Mouse (Mus musculus) retina, postnatal 1 day (tissue): ENCODE data around the gene Slc27a1.

Source experiments
- DNase-seq: peaks from one replicate; pipeline ENCODE4 v3.0.0-alpha.2; 2012

Slc27a1 gene

DNA sequence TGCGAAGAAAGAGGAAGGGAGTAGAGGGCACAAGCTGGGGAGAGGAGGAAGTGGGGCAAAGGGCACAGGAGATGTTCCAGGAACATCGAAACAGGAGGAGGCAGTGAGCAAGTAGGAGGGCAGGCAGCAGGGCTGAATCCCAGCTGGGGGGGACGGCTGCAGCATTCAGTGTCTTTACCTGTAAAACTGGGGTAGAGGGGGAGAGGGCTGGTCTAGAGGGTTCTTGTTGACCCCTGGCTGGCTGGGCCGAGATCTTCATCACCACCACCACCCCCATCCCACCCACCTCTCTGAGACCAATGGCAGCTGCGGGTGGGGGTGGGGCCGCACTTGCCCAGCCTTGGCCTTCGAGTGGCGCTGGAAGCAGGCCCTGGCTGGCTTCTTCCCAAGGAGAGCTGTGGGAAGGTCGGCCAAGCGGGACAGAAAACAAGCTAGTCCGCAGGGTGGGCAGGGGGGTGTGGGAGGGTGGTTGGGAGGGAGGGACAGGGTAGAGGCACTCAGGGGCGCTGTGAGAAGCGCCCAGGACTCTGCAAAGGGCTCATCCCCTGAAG is at the start of gene Slc27a1:
Gene Slc27a1 (plus strand): TSS at position 496 of the 551 bp plus-strand sequence.
- DNase-seq, result peak; percentile 60

GRCm38 (mm10) chr8:71519037-71519825 is 49.5 kb upstream of the Slc27a1 start:
- DNase-seq, result peak; percentile 81

DNA sequence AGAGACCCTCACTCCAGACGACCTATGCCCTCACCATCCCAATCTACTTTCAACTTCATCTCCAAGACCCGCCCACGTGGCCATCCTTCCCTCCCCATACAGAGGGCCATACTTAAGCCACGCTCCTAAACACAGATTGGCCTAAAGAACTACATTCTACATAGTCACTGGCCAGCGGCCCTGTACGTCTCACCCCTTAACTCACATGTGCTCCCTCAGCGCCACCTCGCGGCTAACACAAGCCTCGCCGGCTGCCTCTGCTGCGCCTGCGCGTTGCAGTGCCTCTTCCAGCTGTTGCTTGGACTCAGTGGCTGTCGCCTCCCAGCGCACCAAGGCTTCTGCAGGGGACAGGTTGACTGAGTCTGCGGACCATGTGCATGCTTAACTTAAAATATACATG is 47.0 kb upstream of the Slc27a1 start:
- peak; percentile 95 for DNase-seq

DNA sequence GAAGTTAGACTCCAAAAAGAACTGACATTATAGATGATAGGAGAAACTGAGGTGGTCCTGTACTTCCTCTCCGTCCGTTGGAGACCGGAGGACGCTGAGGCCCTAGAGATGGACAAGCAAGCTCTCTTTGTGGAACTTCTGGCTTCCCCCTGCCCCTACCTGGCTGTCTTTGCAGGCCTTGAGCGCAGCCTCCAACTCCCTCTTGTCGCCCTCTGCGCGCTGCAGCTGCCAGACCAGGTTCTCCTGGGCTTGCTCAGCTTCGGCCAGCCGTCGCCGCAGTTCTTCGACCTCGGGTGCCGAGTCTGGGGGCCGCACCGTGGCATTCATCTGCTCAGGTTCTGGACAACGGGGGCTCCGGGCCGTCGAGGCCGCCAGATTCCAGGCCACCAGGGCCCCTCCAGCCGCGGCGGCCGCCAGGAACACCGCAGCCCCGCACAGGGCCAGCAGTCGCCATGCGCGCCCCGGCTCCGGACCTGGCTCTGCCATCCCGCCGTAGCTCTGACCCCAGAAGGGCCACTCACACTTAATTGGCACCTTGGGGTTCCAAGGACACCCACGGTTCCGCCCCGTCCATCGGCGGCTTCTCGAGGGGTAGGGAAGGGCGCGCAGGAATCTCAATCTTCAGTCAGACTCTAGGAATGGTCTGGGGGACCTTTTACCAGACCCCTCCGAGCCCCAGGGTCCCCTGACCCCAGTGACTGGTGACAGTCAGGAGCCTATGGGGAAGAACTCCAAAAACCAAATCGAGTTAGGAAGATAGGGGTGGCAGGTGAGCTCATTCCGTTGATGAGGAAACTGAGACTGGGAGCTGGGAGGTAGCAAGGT is 43.2 kb upstream of the Slc27a1 start, which contains the start of gene Ccdc194:
Gene Ccdc194 (minus strand): TSS at position 486 of the 825 bp plus-strand sequence.
- DNase-seq, result no peak

DNA sequence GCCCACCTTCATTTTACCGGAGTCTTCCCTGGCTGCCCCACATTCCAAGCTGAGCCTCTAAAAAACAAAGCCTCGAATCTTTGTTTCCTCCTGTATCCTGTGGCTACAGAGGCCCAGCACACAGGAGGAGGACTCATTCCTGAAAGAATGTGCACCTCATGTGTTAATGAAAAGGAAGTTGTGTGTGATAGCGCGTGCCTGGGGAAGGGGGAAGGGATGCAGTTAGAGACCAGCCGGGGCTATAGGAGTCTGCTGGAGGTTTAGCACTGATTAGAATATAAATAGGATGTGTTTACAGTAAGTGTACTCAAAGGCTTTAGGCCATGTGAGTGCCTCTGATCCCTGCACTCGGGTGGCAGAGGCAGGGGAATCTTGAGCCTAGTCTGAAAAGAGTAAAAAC is 42.4 kb upstream of the Slc27a1 start:
- DNase-seq, result no peak

- DNase-seq, result no peak
These were observed 41.4 kb upstream of the Slc27a1 start for GRCm38 (mm10) chr8:71527162-71527870.

DNA sequence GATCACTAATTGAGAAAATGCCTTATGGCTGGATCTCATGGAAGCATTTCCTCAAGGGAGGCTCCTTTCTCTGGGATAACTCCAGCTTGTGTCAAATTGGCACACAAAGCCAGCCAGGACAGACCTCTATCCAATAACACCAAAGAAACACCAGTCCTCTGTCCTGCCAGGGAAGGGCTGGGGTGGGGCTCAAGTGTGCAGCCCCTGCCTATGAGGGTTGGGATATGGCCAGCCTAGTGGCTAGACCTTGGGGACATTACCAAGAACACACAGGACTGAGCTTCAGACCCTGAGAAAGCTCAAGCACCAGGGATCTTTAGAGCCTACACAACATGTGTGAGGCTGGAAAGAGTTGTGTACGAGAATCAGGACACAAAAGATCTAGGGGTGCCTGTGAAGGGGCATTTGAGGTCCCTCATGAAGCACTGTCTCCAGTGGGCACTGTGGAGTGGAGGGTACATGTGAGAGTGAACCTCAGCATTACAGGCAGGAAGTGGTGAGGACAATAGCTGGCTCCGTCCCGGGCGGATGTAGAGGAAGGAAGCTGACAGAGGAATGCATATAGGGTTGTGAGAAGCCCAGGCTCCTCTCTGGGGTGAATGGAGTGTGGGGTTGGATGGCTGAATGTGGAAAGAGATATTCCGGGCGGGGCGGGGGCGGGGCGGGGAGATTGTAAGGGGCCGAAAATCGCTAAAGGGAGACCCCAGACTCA is 40.2 kb upstream of the Slc27a1 start:
- DNase-seq, result no peak

DNA sequence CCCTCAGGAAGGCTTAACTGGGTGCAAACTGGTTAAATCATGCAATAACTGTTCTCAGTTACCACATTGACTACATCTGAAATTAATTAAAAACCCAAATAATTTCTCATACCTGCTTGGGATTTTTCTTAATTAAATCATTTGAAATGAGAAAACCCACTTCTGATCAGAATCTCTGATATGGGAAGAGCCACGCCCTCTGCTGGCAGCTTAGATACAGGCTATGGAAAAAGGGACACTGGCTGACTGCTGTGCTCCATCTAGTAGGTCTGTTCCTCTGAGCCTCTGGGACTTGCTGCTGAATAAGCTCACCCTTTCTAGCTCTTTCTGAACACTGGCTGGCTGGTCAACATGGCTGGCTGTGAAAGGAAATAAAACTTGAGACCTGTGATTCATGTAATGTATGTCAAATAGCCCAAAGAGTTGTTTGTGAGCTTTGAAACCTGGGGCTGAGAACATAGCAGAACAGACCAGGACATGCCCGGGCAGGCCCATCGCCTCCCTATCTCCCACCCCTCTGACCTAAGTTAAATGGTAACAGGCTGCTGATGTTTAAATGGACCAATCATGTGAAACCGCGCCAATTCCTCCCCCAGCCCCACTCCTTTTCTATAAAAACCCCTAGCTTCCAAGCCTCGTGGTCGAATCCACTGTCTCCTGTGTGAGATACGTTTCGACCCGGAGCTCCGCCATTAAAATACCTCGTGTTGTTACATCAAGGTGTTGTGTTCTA is 37.8 kb upstream of the Slc27a1 start:
- DNase-seq, result peak; percentile 54

GRCm38 (mm10) chr8:71534263-71534810 is 34.3 kb upstream of the Slc27a1 start:
- DNase-seq, result no peak

- DNase-seq, result no peak
These were observed 33.0 kb upstream of the Slc27a1 start for GRCm38 (mm10) chr8:71535663-71536062.

GRCm38 (mm10) chr8:71537028-71537867 is 31.4 kb upstream of the Slc27a1 start, which contains the start of gene Bst2:
Gene Bst2, minus strand, starts transcription at chr8:71537456.
- DNase-seq, result peak; percentile 88

- peak; percentile 100 for DNase-seq
These were observed 25.9 kb upstream of the Slc27a1 start, which contains the start of gene Mvb12a for GRCm38 (mm10) chr8:71542632-71543343. Gene Mvb12a, plus strand, starts transcription at chr8:71542922.

GRCm38 (mm10) chr8:71543755-71544154 is 24.9 kb upstream of the Slc27a1 start:
- DNase-seq, result no peak

- DNase-seq, result no peak
These were observed 23.6 kb upstream of the Slc27a1 start for GRCm38 (mm10) chr8:71545053-71545452.

DNA sequence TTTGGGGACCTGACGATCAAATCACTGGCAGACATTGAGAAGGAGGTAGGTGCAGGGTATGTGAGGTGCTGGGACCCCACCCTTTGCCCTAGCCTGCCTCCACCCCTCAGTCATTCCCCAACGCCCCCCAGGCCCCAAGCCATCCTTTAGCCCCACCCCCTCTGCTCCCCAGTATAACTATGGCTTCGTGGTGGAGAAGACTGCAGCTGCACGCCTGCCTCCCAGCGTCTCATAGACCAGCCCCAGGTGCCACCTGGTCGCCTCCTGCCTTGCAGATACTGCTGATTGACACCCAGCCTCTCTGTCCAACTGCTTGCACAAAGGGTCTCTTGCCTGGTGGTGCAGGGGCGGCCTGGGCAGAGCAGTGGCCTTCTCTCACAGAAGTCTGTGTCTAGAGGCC is 21.1 kb upstream of the Slc27a1 start:
- DNase-seq, result no peak

DNA sequence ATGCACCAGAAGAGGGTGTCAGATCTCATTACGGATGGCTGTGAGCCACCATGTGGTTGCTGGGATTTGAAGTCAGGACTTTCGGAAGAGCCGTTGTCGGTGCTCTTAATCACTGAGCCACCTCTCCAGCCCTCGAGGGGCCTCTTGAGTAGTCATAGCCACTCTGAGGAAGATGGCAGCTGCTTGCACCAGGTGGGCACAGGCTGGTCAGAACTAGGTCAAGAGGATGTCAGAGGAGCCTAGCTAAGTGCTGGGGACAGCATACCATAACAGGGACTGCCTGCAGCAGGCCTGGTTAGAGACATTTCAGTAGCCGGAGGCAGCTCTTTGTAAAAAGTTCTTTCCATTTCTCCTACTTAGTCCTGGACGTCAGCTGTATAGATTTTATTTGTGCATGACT is 17.9 kb upstream of the Slc27a1 start:
- no peak for DNase-seq

DNA sequence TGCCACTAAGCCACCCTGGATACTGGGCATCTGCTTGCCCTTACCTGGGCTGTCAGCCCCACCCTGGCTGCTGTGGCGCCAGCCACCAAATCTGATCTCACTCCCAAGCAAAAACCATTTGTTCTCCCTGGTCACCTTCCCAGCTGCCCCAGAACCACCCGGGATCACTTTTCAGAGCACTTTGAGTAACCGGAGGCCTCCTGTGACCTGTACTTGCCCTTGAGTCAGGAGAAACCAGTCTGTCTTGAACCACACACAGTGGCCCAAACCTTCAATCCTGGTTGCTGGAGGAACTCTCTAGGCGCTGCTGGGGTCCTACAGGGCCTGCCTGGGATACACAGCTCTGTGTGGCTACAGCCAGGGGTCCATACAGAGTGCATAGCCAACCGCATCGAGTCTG is 15.9 kb upstream of the Slc27a1 start:
- no peak for DNase-seq

- DNase-seq, result no peak
These were observed 14.7 kb upstream of the Slc27a1 start for GRCm38 (mm10) chr8:71554001-71554400.

DNA sequence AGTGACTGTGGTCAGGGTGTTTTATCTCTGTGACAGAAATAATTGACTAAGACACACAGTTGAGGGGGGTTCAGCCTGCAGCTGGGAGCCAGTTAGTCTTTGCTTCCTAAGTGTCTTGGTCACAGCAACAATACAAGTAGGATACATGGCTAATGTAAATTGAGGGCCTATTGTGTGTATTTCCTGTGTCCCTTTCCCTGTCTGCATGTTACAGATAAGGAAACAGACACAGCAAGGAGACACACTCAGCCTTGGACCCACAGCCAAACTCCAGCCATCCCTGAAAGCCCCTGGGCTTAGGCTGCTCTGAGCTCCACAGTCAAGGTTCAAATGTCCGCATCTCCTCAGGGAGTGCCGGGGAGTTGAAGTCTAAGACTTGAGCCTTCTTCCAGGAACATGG is 14.0 kb upstream of the Slc27a1 start:
- no peak for DNase-seq
